Mouse (Mus musculus) lung, embryonic 15.5 days (tissue): ENCODE measurements at regions not wholly inside any gene's neighbourhood (a gene's known extent, or its start where the extent isn't known, plus 50 kb on each side); places are given as distances from the start of the nearest gene placed in this dataset.
"Not testable (repeated sequence)": the region's sequence is repeated elsewhere in the genome, so short reads cannot be mapped to it uniquely, and the experiment has no call there.

Source experiments
- ATAC-seq: fragments of 200-750 bp; cut with Nextera tagmentation; 2 replicates; pipeline ENCODE4 v1.8.0; 2017; ENCODE audit warnings: moderate number of reproducible peaks, borderline replicate concordance; ENCODE audit not compliant: low FRiP score, low TSS enrichment; ENCODE audit errors: extremely low read depth
- H3K27ac ChIP-seq: fragments of 300-500 bp; sonication (generic); 2 replicates; pipeline ENCODE4 v1.5.1; 2015; ENCODE audit warnings: moderate library complexity, mild to moderate bottlenecking, inconsistent platforms
- H3K27me3 ChIP-seq: fragments of 300-500 bp; sonication (generic); 2 replicates; pipeline ENCODE4 v1.6.1; 2015; ENCODE audit warnings: inconsistent platforms
- H3K36me3 ChIP-seq: fragments of 300-500 bp; sonication (generic); 2 replicates; pipeline ENCODE4 v1.6.1; 2015; ENCODE audit warnings: inconsistent platforms
- H3K4me1 ChIP-seq: fragments of 300-500 bp; sonication (generic); 2 replicates; pipeline ENCODE4 v1.6.1; 2015; ENCODE audit warnings: inconsistent platforms
- H3K4me2 ChIP-seq: fragments of 300-500 bp; sonication (generic); 2 replicates; pipeline ENCODE4 v1.6.1; 2015; ENCODE audit warnings: inconsistent platforms, mild to moderate bottlenecking, moderate library complexity
- H3K4me3 ChIP-seq: fragments of 300-500 bp; sonication (generic); 2 replicates; pipeline ENCODE4 v1.5.1; 2015; ENCODE audit warnings: mild to moderate bottlenecking, inconsistent platforms
- H3K9ac ChIP-seq: fragments of 300-500 bp; sonication (generic); 2 replicates; pipeline ENCODE4 v1.6.1; 2015; ENCODE audit warnings: inconsistent platforms
- H3K9me3 ChIP-seq: fragments of 300-500 bp; sonication (generic); 2 replicates; pipeline ENCODE4 v1.6.1; 2016; ENCODE audit warnings: inconsistent platforms
- WGBS: fragments of 180-500 bp; shearing (Covaris S2); methylation state at CpG from one replicate; pipeline ENCODE4 v1.1.7; 2015; 5-methylcytosine and 5-hydroxymethylcytosine counted together

- ATAC-seq, result no peak
- no peaks in the 10 kb centered on the region for H3K9me3 ChIP-seq
- H3K4me3 ChIP-seq, result no peak overlapping the region
- peaks cover 4% of the 10 kb centered on the region; the same call in 1 of the 2 replicates for H3K4me1 ChIP-seq
- H3K4me2 ChIP-seq, result no peak overlapping the region
- 51% methylated on average over 2 of the region's 2 CpGs for WGBS
- no peak overlapping the region for H3K9ac ChIP-seq
- H3K27ac ChIP-seq, result no peak overlapping the region
- no peaks in the 10 kb centered on the region for H3K36me3 ChIP-seq
- H3K27me3 ChIP-seq, result no peaks in the 10 kb centered on the region
Observed at GRCm38 (mm10) chr10:96708471-96708870, 91.7 kb downstream of the Btg1 start.

GRCm38 (mm10) chr10:96709698-96710356 is 93.0 kb downstream of the Btg1 start:
- H3K4me1 ChIP-seq, result peaks cover 4% of the 10 kb centered on the region; the same call in 1 of the 2 replicates
- WGBS, result 74% methylated on average over 13 of the region's 13 CpGs
- H3K4me3 ChIP-seq, result no peak overlapping the region
- ATAC-seq, result no peak
- H3K27ac ChIP-seq, result peak overlapping the region; percentile 69
- H3K9me3 ChIP-seq, result no peaks in the 10 kb centered on the region
- no peaks in the 10 kb centered on the region for H3K27me3 ChIP-seq
- H3K9ac ChIP-seq, result no peak overlapping the region
- no peak overlapping the region for H3K4me2 ChIP-seq
- H3K36me3 ChIP-seq, result no peaks in the 10 kb centered on the region

- ATAC-seq, result no peak
- Histone ChIP-seq H3K9ac (no peak overlapping the region), H3K4me1 (peaks cover 4% of the 10 kb centered on the region; the same call in 1 of the 2 replicates), H3K4me2 (no peak overlapping the region), H3K27ac (no peak overlapping the region), H3K4me3 (no peak overlapping the region), H3K27me3 (no peaks in the 10 kb centered on the region), H3K9me3 (no peaks in the 10 kb centered on the region), H3K36me3 (no peaks in the 10 kb centered on the region)
- WGBS, result 68% methylated on average over 2 of the region's 2 CpGs
Observed at GRCm38 (mm10) chr10:96711993-96712392, 95.2 kb downstream of the Btg1 start.

GRCm38 (mm10) chr10:96714702-96715101 is 97.9 kb downstream of the Btg1 start:
- no peak overlapping the region for H3K4me3 ChIP-seq
- H3K4me2 ChIP-seq, result no peak overlapping the region
- no peak overlapping the region for H3K27ac ChIP-seq
- H3K9me3 ChIP-seq, result no peaks in the 10 kb centered on the region
- H3K36me3 ChIP-seq, result no peaks in the 10 kb centered on the region
- ATAC-seq, result no peak
- peaks cover 8% of the 10 kb centered on the region; the same call in 1 of the 2 replicates for H3K4me1 ChIP-seq
- H3K27me3 ChIP-seq, result no peaks in the 10 kb centered on the region
- 78% methylated on average over 2 of the region's 2 CpGs for WGBS
- H3K9ac ChIP-seq, result no peak overlapping the region

- H3K4me2 ChIP-seq, result no peak overlapping the region
- ATAC-seq, result no peak
- H3K9ac ChIP-seq, result no peak overlapping the region
- no peaks in the 10 kb centered on the region for H3K36me3 ChIP-seq
- 71% methylated on average over 7 of the region's 7 CpGs for WGBS
- no peaks in the 10 kb centered on the region for H3K9me3 ChIP-seq
- H3K27ac ChIP-seq, result no peak overlapping the region
- peaks cover 27% of the 10 kb centered on the region for H3K4me1 ChIP-seq
- H3K27me3 ChIP-seq, result no peaks in the 10 kb centered on the region
- no peak overlapping the region for H3K4me3 ChIP-seq
Observed at GRCm38 (mm10) chr10:96717281-96717680, 100.5 kb downstream of the Btg1 start.

- WGBS, result 96% methylated on average over 7 of the region's 7 CpGs
- H3K4me3 ChIP-seq, H3K27me3 ChIP-seq, H3K36me3 ChIP-seq, ATAC-seq, H3K9ac ChIP-seq, H3K4me2 ChIP-seq, H3K9me3 ChIP-seq, H3K27ac ChIP-seq: not testable (repeated sequence)
- peaks cover 34% of the 10 kb centered on the region for H3K4me1 ChIP-seq
Observed at GRCm38 (mm10) chr10:96718706-96719105, 101.9 kb downstream of the Btg1 start.

GRCm38 (mm10) chr10:96720281-96720711 is 103.5 kb downstream of the Btg1 start:
- Histone ChIP-seq H3K36me3 (no peaks in the 10 kb centered on the region), H3K27me3 (no peaks in the 10 kb centered on the region), H3K27ac (peak overlapping the region; percentile 54), H3K9me3 (no peaks in the 10 kb centered on the region), H3K9ac (no peak overlapping the region), H3K4me2 (no peak overlapping the region), H3K4me3 (no peak overlapping the region), H3K4me1 (peaks cover 50% of the 10 kb centered on the region)
- ATAC-seq, result peak; percentile 58
- 29% methylated on average over 7 of the region's 7 CpGs for WGBS

- H3K27ac ChIP-seq, result peak overlapping the region; percentile 56
- no peak overlapping the region for H3K4me3 ChIP-seq
- no peak overlapping the region for H3K9ac ChIP-seq
- H3K27me3 ChIP-seq, result no peaks in the 10 kb centered on the region
- no peak overlapping the region for H3K4me2 ChIP-seq
- no peaks in the 10 kb centered on the region for H3K36me3 ChIP-seq
- WGBS, result 50% methylated on average over 9 of the region's 9 CpGs
- ATAC-seq, result no peak
- no peaks in the 10 kb centered on the region for H3K9me3 ChIP-seq
- peaks cover 51% of the 10 kb centered on the region for H3K4me1 ChIP-seq
Observed at GRCm38 (mm10) chr10:96720956-96721688, 104.3 kb downstream of the Btg1 start.

- 7% methylated on average over 9 of the region's 9 CpGs for WGBS
- Histone ChIP-seq H3K4me3 (no peak overlapping the region), H3K4me1 (peaks cover 58% of the 10 kb centered on the region), H3K4me2 (no peak overlapping the region), H3K27ac (peak overlapping the region; percentile 34), H3K9me3 (no peaks in the 10 kb centered on the region), H3K27me3 (no peaks in the 10 kb centered on the region), H3K9ac (no peak overlapping the region), H3K36me3 (no peaks in the 10 kb centered on the region)
- ATAC-seq, result peak; percentile 94
Observed at GRCm38 (mm10) chr10:96722491-96722890, 105.7 kb downstream of the Btg1 start.

GRCm38 (mm10) chr10:96723071-96723470 is 106.3 kb downstream of the Btg1 start:
- H3K4me2 ChIP-seq, result no peak overlapping the region

GRCm38 (mm10) chr10:96724436-96725175 is 107.8 kb downstream of the Btg1 start:
- Histone ChIP-seq H3K27me3 (no peaks in the 10 kb centered on the region), H3K4me1 (peaks cover 55% of the 10 kb centered on the region), H3K4me2 (peak overlapping the region; percentile 19), H3K9ac (no peak overlapping the region), H3K27ac (peak overlapping the region; percentile 31), H3K36me3 (no peaks in the 10 kb centered on the region), H3K4me3 (no peak overlapping the region), H3K9me3 (no peaks in the 10 kb centered on the region)
- WGBS, result 26% methylated on average over 11 of the region's 11 CpGs
- no peak for ATAC-seq

More at GRCm38 (mm10) chr10:96723071-96723470, 106.3 kb downstream of the Btg1 start:
- 89% methylated on average over 6 of the region's 6 CpGs for WGBS
- H3K4me3 ChIP-seq, result no peak overlapping the region
- peaks cover 58% of the 10 kb centered on the region for H3K4me1 ChIP-seq
- no peaks in the 10 kb centered on the region for H3K36me3 ChIP-seq
- no peak overlapping the region for H3K9ac ChIP-seq
- no peak for ATAC-seq
- H3K27me3 ChIP-seq, result no peaks in the 10 kb centered on the region
- H3K9me3 ChIP-seq, result no peaks in the 10 kb centered on the region
- H3K27ac ChIP-seq, result no peak overlapping the region
